In the genomic region with DNA sequence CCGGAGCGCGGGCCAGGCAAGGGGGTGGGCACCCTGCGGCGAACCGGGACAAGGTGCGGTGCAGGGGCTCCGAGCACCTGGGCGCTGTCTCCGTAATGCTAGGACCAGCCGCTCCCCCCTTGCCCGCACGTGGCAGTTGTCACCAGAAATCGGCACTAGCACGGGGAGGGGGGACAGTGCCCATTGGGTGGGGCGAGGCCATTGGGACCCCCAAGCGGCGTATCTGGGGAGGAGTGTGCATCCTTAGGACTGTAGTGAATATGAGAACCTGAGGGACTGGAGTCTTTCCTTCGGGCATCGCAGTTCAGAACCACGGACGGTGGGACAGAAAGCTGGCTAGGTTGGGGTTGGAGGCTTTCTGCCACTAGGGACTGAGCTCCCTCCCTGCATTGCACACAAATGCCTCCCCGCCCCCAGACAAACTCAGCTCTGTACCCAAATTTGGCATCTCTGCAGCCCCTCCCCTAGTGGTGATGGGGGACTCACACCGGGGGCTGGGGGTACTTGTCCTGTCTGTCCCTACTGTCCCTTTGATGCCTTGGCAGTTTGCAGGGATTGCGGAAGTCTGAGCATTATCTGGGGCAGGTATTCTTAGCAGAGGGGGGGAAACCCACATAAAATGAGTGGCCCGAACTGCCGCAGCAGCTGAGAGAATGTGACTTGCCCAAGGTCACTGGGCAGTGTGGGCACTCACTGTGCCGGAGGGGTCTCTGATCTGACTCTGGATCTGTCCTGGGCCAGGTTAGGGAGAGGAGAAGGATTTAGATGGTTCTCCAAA, we compare ENCODE assay signal across 8 mouse cellular contexts. TPM values are rescaled to one million over a fixed set of nuclear protein-coding genes. Genes with fewer than 3 reads are reported as not detected.
DNase-seq lines count a peak whose midpoint lies in the region; ATAC-seq and TF ChIP-seq lines count a peak whose summit lies in the region.

No protein-coding gene starts in this region.

- peaks cover 12% of the 10 kb centered on the region for H3K9me3 ChIP-seq in E14TG2a.4 (ENCODE audit: low read length)
- no peaks in the 10 kb centered on the region for H3K9me3 ChIP-seq in embryonic facial prominence, embryonic 14.5 days (ENCODE audit: control insufficient read depth, low read length)
- no peaks in the 10 kb centered on the region for H3K9me3 ChIP-seq in intestine, embryonic 14.5 days (ENCODE audit: control insufficient read depth, low read length)

- peak overlapping the region; percentile 90 for H3K4me3 ChIP-seq in heart, adult 2 months
- H3K4me3 ChIP-seq in E14TG2a.4 (replicated peaks; ENCODE audit: low read length): peak overlapping the region; percentile 91
- H3K4me3 ChIP-seq in embryonic facial prominence, embryonic 14.5 days (ENCODE audit: low read depth, low read length): peak overlapping the region; percentile 74
- peak overlapping the region; percentile 66 for H3K4me3 ChIP-seq in intestine, embryonic 14.5 days (ENCODE audit: low read depth, low read length)

- H3K4me2 ChIP-seq in embryonic facial prominence, embryonic 14.5 days (ENCODE audit: low read depth, low read length): peak overlapping the region; percentile 98
- peak overlapping the region; percentile 98 for H3K4me2 ChIP-seq in intestine, embryonic 14.5 days (ENCODE audit: low read length)

- TF ChIP-seq EP300 in heart, adult 2 months (IDR thresholded peaks at IDR 0.05; ENCODE audit: insufficient read depth, low read depth, low read length): no peak

- no peaks in the 10 kb centered on the region for H3K79me2 ChIP-seq in heart, adult 2 months (replicated peaks; ENCODE audit: control insufficient read depth, insufficient read depth, low read length)

- peak; percentile 28; the same call in 1 of the 2 replicates for TF ChIP-seq CTCF in heart, adult 2 months (IDR thresholded peaks at IDR 0.05)
- TF ChIP-seq CTCF in E14TG2a.4 (conservative IDR thresholded peaks at IDR 0.05; ENCODE audit: low read length): no peak; the same call in 1 of the 2 replicates

- TF ChIP-seq POLR2A in heart, adult 2 months (IDR thresholded peaks at IDR 0.05; ENCODE audit: insufficient read depth, low read depth, low read length): no peak

- DNase-seq in heart, adult 2 months: peak; percentile 16 to 46
- DNase-seq in heart, adult 9 months (ENCODE audit: low spot score in 2 of 2): no peak
- DNase-seq in embryonic facial prominence, embryonic 14.5 days (ENCODE audit: low spot score): no peak
- DNase-seq in intestine, embryonic 14.5 days (ENCODE audit: low spot score): no peak
- peak; percentile 43 for DNase-seq in naive thymus-derived CD4-positive, alpha-beta T cell, adult 2 months (ENCODE audit: low read depth)
- no peak for DNase-seq in ovary, postnatal 14 days (ENCODE audit: low spot score)
- DNase-seq in layer of hippocampus, postnatal 14 days (ENCODE audit: low spot score in 2 of 2): no peak

- H3K4me1 ChIP-seq in heart, adult 2 months (ENCODE audit: control insufficient read depth, insufficient read depth, low read length): peaks cover 7% of the 10 kb centered on the region
- H3K4me1 ChIP-seq in E14TG2a.4 (replicated peaks; ENCODE audit: low read depth, low read length): peaks cover 18% of the 10 kb centered on the region
- H3K4me1 ChIP-seq in embryonic facial prominence, embryonic 14.5 days (ENCODE audit: control insufficient read depth, insufficient read depth, low read length): 0 out of 2 replicates have a peak, but pooled peaks cover 7% of the 10 kb centered on the region
- H3K4me1 ChIP-seq in intestine, embryonic 14.5 days (replicated peaks; ENCODE audit: control insufficient read depth, insufficient read depth, low read length): 0 out of 2 replicates have a peak, but pooled peaks cover 12% of the 10 kb centered on the region

- H3K9ac ChIP-seq in heart, adult 2 months (ENCODE audit: low read depth, low read length): peak overlapping the region; percentile 85
- H3K9ac ChIP-seq in embryonic facial prominence, embryonic 14.5 days (ENCODE audit: low read depth, low read length): peak overlapping the region; percentile 72
- H3K9ac ChIP-seq in intestine, embryonic 14.5 days (ENCODE audit: low read length): peak overlapping the region; percentile 48; the same call in 1 of the 2 replicates

- ATAC-seq in embryonic facial prominence, embryonic 14.5 days (ENCODE audit: low read depth): no peak
- 0 out of 2 replicates have a peak, but pooled peaks have one; percentile 6 for ATAC-seq in intestine, embryonic 14.5 days (replicated peaks; ENCODE audit: low FRiP score, low TSS enrichment, low read depth)

- H3K27ac ChIP-seq in heart, adult 2 months: peak overlapping the region; percentile 86
- H3K27ac ChIP-seq in embryonic facial prominence, embryonic 14.5 days (replicated peaks; ENCODE audit: low read depth, low read length): no peak overlapping the region
- H3K27ac ChIP-seq in intestine, embryonic 14.5 days (ENCODE audit: low read depth): no peak overlapping the region

- WGBS in heart, adult 2 months: 5% methylated on average over 26 of the region's 28 CpGs
- WGBS in embryonic facial prominence, embryonic 14.5 days: 15% methylated on average over 11 of the region's 28 CpGs
- 6% methylated on average over 28 of the region's 28 CpGs for WGBS in intestine, embryonic 14.5 days

- 0 out of 2 replicates have a peak, but pooled peaks cover 2% of the 10 kb centered on the region for H3K36me3 ChIP-seq in heart, adult 2 months (ENCODE audit: control insufficient read depth, insufficient read depth, low read length)
- H3K36me3 ChIP-seq in E14TG2a.4 (ENCODE audit: insufficient read depth, low read length): no peaks in the 10 kb centered on the region
- no peaks in the 10 kb centered on the region for H3K36me3 ChIP-seq in embryonic facial prominence, embryonic 14.5 days (ENCODE audit: control insufficient read depth, insufficient read depth, low read length)
- H3K36me3 ChIP-seq in intestine, embryonic 14.5 days (ENCODE audit: control insufficient read depth, insufficient read depth, low read length): no peaks in the 10 kb centered on the region

- H3K27me3 ChIP-seq in heart, adult 2 months (ENCODE audit: control insufficient read depth, insufficient read depth, low read length): peaks cover 1% of the 10 kb centered on the region; the same call in 1 of the 2 replicates
- H3K27me3 ChIP-seq in E14TG2a.4 (ENCODE audit: insufficient read depth, low read length): peaks cover 88% of the 10 kb centered on the region
- H3K27me3 ChIP-seq in embryonic facial prominence, embryonic 14.5 days (replicated peaks; ENCODE audit: control insufficient read depth, insufficient read depth, low read length): peaks cover 50% of the 10 kb centered on the region
- peaks cover 55% of the 10 kb centered on the region for H3K27me3 ChIP-seq in intestine, embryonic 14.5 days (replicated peaks; ENCODE audit: control insufficient read depth, insufficient read depth, low read length)

- intact Hi-C loops in heart, adult 2 months (cut with DNase I): loop anchor here (1.0 kb wide), 1 partner anchor 29 kb away; no protein-coding TSS in a partner anchor

RNA-seq across cellular contexts. Expression of a gene that starts 1.1 kb away (rescaled TPM):
- total RNA-seq in heart, adult 2 months (2021): 10 to 100 TPM; 26.7 to 31.1 TPM
- 29.0 and 31.3 TPM in 2 replicates for polyA plus RNA-seq in heart, adult 2 months (2012; rRNA removed)
- 1.2 TPM in 2 replicates for polyA plus RNA-seq in embryonic facial prominence, embryonic 14.5 days (2014; fragmentation: Nextera tagmentation; extraction: Ambion mirVana)
- polyA plus RNA-seq in intestine, embryonic 14.5 days (2014; fragmentation: Nextera tagmentation; extraction: Ambion mirVana): 0.34 and 0.38 TPM in 2 replicates
- 100 to 1,000 TPM in 1 of 2 experiments, 10 to 100 TPM in 1; 95.4 to 102 TPM for total RNA-seq in layer of hippocampus, postnatal 14 days (2021)

RNA-seq across cellular contexts. Expression of a gene that starts 30.3 kb away (rescaled TPM):
- total RNA-seq in heart, adult 2 months (2021): 10 to 100 TPM; 75.2 to 83.2 TPM
- polyA plus RNA-seq in heart, adult 2 months (2012; rRNA removed): 139 and 142 TPM in 2 replicates
- 85.0 and 99.3 TPM in 2 replicates for polyA plus RNA-seq in embryonic facial prominence, embryonic 14.5 days (2014; fragmentation: Nextera tagmentation; extraction: Ambion mirVana)
- polyA plus RNA-seq in intestine, embryonic 14.5 days (2014; fragmentation: Nextera tagmentation; extraction: Ambion mirVana): 91.4 and 96.8 TPM in 2 replicates
- 10 to 100 TPM; 97.5 to 98.6 TPM for total RNA-seq in layer of hippocampus, postnatal 14 days (2021)

Comparison
In these comparisons a context has a peak if more than half of its experiments do, and no peak if none do; other contexts are left out.
1. DNase-seq: peak in heart, adult 2 months (2 of 2) and naive thymus-derived CD4-positive, alpha-beta T cell, adult 2 months (single experiment); none in heart, adult 9 months (0 of 2), embryonic facial prominence, embryonic 14.5 days (single experiment), intestine, embryonic 14.5 days (single experiment), ovary, postnatal 14 days (single experiment) and layer of hippocampus, postnatal 14 days (0 of 2).
2. RNA of a gene that starts 1.1 kb away (polyA plus RNA-seq): 29.0 to 31.3 TPM in heart, adult 2 months; 1.2 TPM in embryonic facial prominence, embryonic 14.5 days and 0.34 to 0.38 TPM in intestine, embryonic 14.5 days; every median in the first group is over 10 times any median in the second.
3. Peak in every context shown above with its lines, with median percentiles within 50 percentile points of each other: H3K4me3 ChIP-seq and H3K9ac ChIP-seq.